Mouse (Mus musculus): Measurements from ENCODE around the gene Vps52. TPM values are rescaled to one million over a fixed set of nuclear protein-coding genes. Genes with fewer than 3 reads are reported as not detected.

Vps52 gene
- total and polyA plus RNA-seq, 2 experiments from 2014 or later = 46.8 to 66.1 TPM

- H3K9me3 ChIP-seq (ENCODE audit: low read length) = no peaks in the 10 kb centered on the region
- 91% methylated on average over 13 of the region's 14 CpGs for WGBS
- DNase-seq (no peak), ATAC-seq (no peak)
- TF ChIP-seq CTCF (IDR thresholded peaks at IDR 0.05; ENCODE audit: low read depth) = no peak
- no peak overlapping the region for H3K27ac ChIP-seq (ENCODE audit: low read depth, low read length)
- no peak overlapping the region for H3K4me2 ChIP-seq (ENCODE audit: low read depth)
- no peak overlapping the region for H3K9ac ChIP-seq
- peaks cover 30% of the 10 kb centered on the region for H3K36me3 ChIP-seq (ENCODE audit: insufficient read depth)
- peaks cover 3% of the 10 kb centered on the region; the same call in 1 of the 2 replicates for H3K4me1 ChIP-seq (ENCODE audit: insufficient read depth)
- H3K27me3 ChIP-seq (ENCODE audit: insufficient read depth, low read length) = no peaks in the 10 kb centered on the region
- no peak overlapping the region for H3K4me3 ChIP-seq (ENCODE audit: low read depth, low read length)
Observed at GRCm38 (mm10) chr17:33932448-33932847, 23.2 kb upstream of the Vps52 start.

GRCm38 (mm10) chr17:33932970-33933369, 22.6 kb upstream of the Vps52 start:
- Histone ChIP-seq H3K4me2 (ENCODE audit: low read depth) (no peak overlapping the region), H3K9ac (no peak overlapping the region), H3K27ac (ENCODE audit: low read depth, low read length) (no peak overlapping the region), H3K9me3 (ENCODE audit: low read length) (no peaks in the 10 kb centered on the region), H3K4me1 (ENCODE audit: insufficient read depth) (peaks cover 3% of the 10 kb centered on the region; the same call in 1 of the 2 replicates), H3K4me3 (ENCODE audit: low read depth, low read length) (no peak overlapping the region), H3K36me3 (ENCODE audit: insufficient read depth) (peaks cover 27% of the 10 kb centered on the region), H3K27me3 (ENCODE audit: insufficient read depth, low read length) (no peaks in the 10 kb centered on the region)
- DNase-seq (no peak), ATAC-seq (no peak)
- 95% methylated on average over 15 of the region's 15 CpGs for WGBS
- no peak for TF ChIP-seq CTCF (IDR thresholded peaks at IDR 0.05; ENCODE audit: low read depth)

- DNase-seq = no peak
- Histone ChIP-seq H3K9ac (no peak overlapping the region), H3K4me3 (ENCODE audit: low read depth, low read length) (no peak overlapping the region), H3K27me3 (ENCODE audit: insufficient read depth, low read length) (no peaks in the 10 kb centered on the region), H3K4me2 (ENCODE audit: low read depth) (no peak overlapping the region), H3K9me3 (ENCODE audit: low read length) (no peaks in the 10 kb centered on the region), H3K36me3 (ENCODE audit: insufficient read depth) (peaks cover 27% of the 10 kb centered on the region), H3K4me1 (ENCODE audit: insufficient read depth) (peaks cover 6% of the 10 kb centered on the region; the same call in 1 of the 2 replicates), H3K27ac (ENCODE audit: low read depth, low read length) (no peak overlapping the region)
- no peak for ATAC-seq
- TF ChIP-seq CTCF (IDR thresholded peaks at IDR 0.05; ENCODE audit: low read depth) = no peak
- WGBS = 91% methylated on average over 21 of the region's 21 CpGs
Observed at GRCm38 (mm10) chr17:33935422-33936055, 20.1 kb upstream of the Vps52 start.

- TF ChIP-seq CTCF (IDR thresholded peaks at IDR 0.05; ENCODE audit: low read depth) = no peak
- Histone ChIP-seq H3K27me3 (ENCODE audit: insufficient read depth, low read length) (no peaks in the 10 kb centered on the region), H3K4me2 (ENCODE audit: low read depth) (no peak overlapping the region), H3K9me3 (ENCODE audit: low read length) (no peaks in the 10 kb centered on the region), H3K4me1 (ENCODE audit: insufficient read depth) (peaks cover 12% of the 10 kb centered on the region), H3K4me3 (ENCODE audit: low read depth, low read length) (no peak overlapping the region), H3K36me3 (ENCODE audit: insufficient read depth) (peaks cover 27% of the 10 kb centered on the region), H3K27ac (ENCODE audit: low read depth, low read length) (no peak overlapping the region), H3K9ac (no peak overlapping the region)
- ATAC-seq = no peak
- WGBS = 85% methylated on average over 15 of the region's 15 CpGs
- DNase-seq = no peak
Observed at GRCm38 (mm10) chr17:33936993-33937392, 18.6 kb upstream of the Vps52 start.

- Histone ChIP-seq H3K4me2 (ENCODE audit: low read depth) (no peak overlapping the region), H3K27ac (ENCODE audit: low read depth, low read length) (no peak overlapping the region), H3K4me3 (ENCODE audit: low read depth, low read length) (no peak overlapping the region), H3K27me3 (ENCODE audit: insufficient read depth, low read length) (no peaks in the 10 kb centered on the region), H3K9me3 (ENCODE audit: low read length) (no peaks in the 10 kb centered on the region), H3K4me1 (ENCODE audit: insufficient read depth) (peaks cover 12% of the 10 kb centered on the region), H3K9ac (no peak overlapping the region), H3K36me3 (ENCODE audit: insufficient read depth) (peaks cover 31% of the 10 kb centered on the region)
- 87% methylated on average over 11 of the region's 11 CpGs for WGBS
- DNase-seq (no peak), ATAC-seq (no peak)
- no peak for TF ChIP-seq CTCF (IDR thresholded peaks at IDR 0.05; ENCODE audit: low read depth)
Observed at GRCm38 (mm10) chr17:33938783-33939182, 16.8 kb upstream of the Vps52 start.

- peak within 1 kb of the TSS; percentile 71 for H3K9ac ChIP-seq
- H3K9me3 ChIP-seq (ENCODE audit: low read length) = no peaks in the 10 kb centered on the region
- H3K27me3 ChIP-seq (ENCODE audit: insufficient read depth, low read length) = no peaks in the 10 kb centered on the region
- DNase-seq = peak; percentile 95
- no peak for TF ChIP-seq CTCF (IDR thresholded peaks at IDR 0.05; ENCODE audit: low read depth)
- H3K4me1 ChIP-seq (ENCODE audit: insufficient read depth) = peaks cover 12% of the 10 kb centered on the region
- peak within 1 kb of the TSS; percentile 68 for H3K4me3 ChIP-seq (ENCODE audit: low read depth, low read length)
- H3K36me3 ChIP-seq (ENCODE audit: insufficient read depth) = peaks cover 41% of the 10 kb centered on the region
- H3K4me2 ChIP-seq (ENCODE audit: low read depth) = peak within 1 kb of the TSS; percentile 93
- peak; percentile 97 for ATAC-seq
- H3K27ac ChIP-seq (ENCODE audit: low read depth, low read length) = 0 out of 2 replicates have a peak within 1 kb of the TSS, but pooled peaks have one; percentile 3
- under 1% methylated on average over 36 of the region's 36 CpGs for WGBS
Observed at GRCm38 (mm10) chr17:33940206-33940805, 15.3 kb upstream of the Vps52 start, which contains the start of the genes Pfdn6 and Wdr46. Gene Pfdn6, minus strand, starts transcription at chr17:33940343. Gene Wdr46, plus strand, starts transcription at chr17:33940660.

- H3K36me3 ChIP-seq (ENCODE audit: insufficient read depth) = peaks cover 38% of the 10 kb centered on the region
- H3K27ac ChIP-seq (ENCODE audit: low read depth, low read length) = no peak overlapping the region
- ATAC-seq = no peak
- WGBS = 3% methylated on average over 26 of the region's 26 CpGs
- H3K9ac ChIP-seq = peak overlapping the region; percentile 71
- no peaks in the 10 kb centered on the region for H3K27me3 ChIP-seq (ENCODE audit: insufficient read depth, low read length)
- H3K4me1 ChIP-seq (ENCODE audit: insufficient read depth) = peaks cover 12% of the 10 kb centered on the region
- H3K4me2 ChIP-seq (ENCODE audit: low read depth) = peak overlapping the region; percentile 93
- peak overlapping the region; percentile 68 for H3K4me3 ChIP-seq (ENCODE audit: low read depth, low read length)
- TF ChIP-seq CTCF (IDR thresholded peaks at IDR 0.05; ENCODE audit: low read depth) = no peak
- H3K9me3 ChIP-seq (ENCODE audit: low read length) = no peaks in the 10 kb centered on the region
- no peak for DNase-seq
Observed at GRCm38 (mm10) chr17:33940981-33941380, 14.6 kb upstream of the Vps52 start.

Measured in forebrain, postnatal 0 days (tissue).